Mouse (Mus musculus) small intestine, adult 2 months (tissue): Measurements from ENCODE around the gene P4htm. TPM values are rescaled to one million over a fixed set of nuclear protein-coding genes. Genes with fewer than 3 reads are reported as not detected.

Experiments
- H3K27ac ChIP-seq: fragments of 200-500 bp; 2 replicates; pipeline ENCODE4 v1.5.1; 2012; ENCODE audit warnings: low read depth, low read length, control low read depth, inconsistent platforms; ENCODE audit not compliant: insufficient read depth
- H3K27me3 ChIP-seq: fragments of 200-500 bp; 2 replicates; pipeline ENCODE4 v1.6.1; 2012; ENCODE audit warnings: mild to moderate bottlenecking, moderate library complexity, low read length, inconsistent platforms; ENCODE audit not compliant: control insufficient read depth, insufficient read depth
- H3K36me3 ChIP-seq: fragments of 200-500 bp; 2 replicates; pipeline ENCODE4 v1.6.1; 2012; ENCODE audit warnings: mild to moderate bottlenecking, low read length, control low read depth, inconsistent platforms; ENCODE audit not compliant: control insufficient read depth, insufficient read depth
- H3K4me1 ChIP-seq: fragments of 200-500 bp; 2 replicates; pipeline ENCODE4 v1.6.1; 2012; ENCODE audit warnings: low read length, inconsistent platforms, mixed read lengths; ENCODE audit not compliant: control insufficient read depth, insufficient read depth, insufficient read length
- H3K4me3 ChIP-seq: fragments of 200-500 bp; 2 replicates; pipeline ENCODE4 v1.5.1; 2012; ENCODE audit warnings: low read depth, mild to moderate bottlenecking, control low read depth, inconsistent platforms, low read length, moderate library complexity
- CTCF ChIP-seq: fragments of 200-500 bp; IDR thresholded peaks from 2 replicates; pipeline ENCODE4 v1.5.1; 2012; ENCODE audit warnings: low read depth, mild to moderate bottlenecking, control low read depth, inconsistent platforms, low read length, moderate library complexity, mixed read lengths; ENCODE audit not compliant: insufficient replicate concordance, insufficient read length; ENCODE audit errors: extremely low read depth
- POLR2A ChIP-seq: fragments of 200-500 bp; IDR thresholded peaks from 2 replicates; pipeline ENCODE4 v1.6.1; 2012; ENCODE audit warnings: low read depth, mild to moderate bottlenecking, control low read depth, inconsistent platforms, low read length, moderate library complexity
- WGBS: fragments of 180-500 bp; shearing (Covaris S2); methylation state at CpG from one replicate; pipeline ENCODE4 v1.1.7; 2018; 5-methylcytosine and 5-hydroxymethylcytosine counted together
- polyA plus RNA-seq: library from polyadenylated mRNA; depleted of rRNA; stranded (reverse); fragments of >200 nt; gene quantifications from 2 replicates; pipeline ENCODE4 v1.2.3, GENCODE M21; 2012

Gene P4htm
- polyA plus RNA-seq, 1 experiment, result 4.8 TPM

DNA sequence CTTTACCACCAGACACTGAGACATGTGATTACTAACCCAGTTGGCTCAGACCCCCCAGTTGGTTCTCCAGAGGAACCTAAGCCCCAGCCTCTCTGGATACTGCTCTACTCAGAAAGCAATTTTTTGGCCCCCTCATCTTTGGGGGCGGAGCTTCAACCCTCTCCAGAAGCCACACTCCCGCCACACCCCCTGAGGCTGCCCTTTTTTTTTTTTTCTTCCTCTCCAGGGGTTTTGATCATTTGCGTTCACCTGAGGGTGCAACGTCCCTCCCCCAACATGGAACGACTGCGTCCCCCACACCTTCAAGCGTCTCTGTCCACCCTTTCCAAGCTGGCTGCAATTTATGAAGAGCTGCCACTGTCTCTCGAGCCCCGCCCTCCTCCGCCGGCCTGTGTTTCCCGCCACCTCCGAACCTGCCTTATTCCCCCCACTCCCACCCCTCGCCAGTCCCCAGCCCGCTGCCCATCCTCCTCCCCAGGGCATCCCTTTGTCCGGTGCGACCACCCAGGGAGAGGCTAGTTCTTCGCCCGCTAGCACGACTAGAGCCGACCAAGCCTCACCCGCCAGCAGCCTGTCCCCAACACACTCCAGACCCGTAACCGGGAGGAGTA, 19.4 kb downstream of the P4htm start:
- 2% methylated on average over 24 of the region's 24 CpGs for WGBS
- Histone ChIP-seq H3K4me3 (peak overlapping the region; percentile 90), H3K36me3 (0 out of 2 replicates have a peak, but pooled peaks cover 2% of the 10 kb centered on the region), H3K4me1 (peaks cover 5% of the 10 kb centered on the region), H3K27me3 (no peaks in the 10 kb centered on the region), H3K27ac (0 out of 2 replicates have a peak overlapping the region, but pooled peaks have one; percentile 40)
- TF ChIP-seq CTCF (no peak), POLR2A (no peak)

DNA sequence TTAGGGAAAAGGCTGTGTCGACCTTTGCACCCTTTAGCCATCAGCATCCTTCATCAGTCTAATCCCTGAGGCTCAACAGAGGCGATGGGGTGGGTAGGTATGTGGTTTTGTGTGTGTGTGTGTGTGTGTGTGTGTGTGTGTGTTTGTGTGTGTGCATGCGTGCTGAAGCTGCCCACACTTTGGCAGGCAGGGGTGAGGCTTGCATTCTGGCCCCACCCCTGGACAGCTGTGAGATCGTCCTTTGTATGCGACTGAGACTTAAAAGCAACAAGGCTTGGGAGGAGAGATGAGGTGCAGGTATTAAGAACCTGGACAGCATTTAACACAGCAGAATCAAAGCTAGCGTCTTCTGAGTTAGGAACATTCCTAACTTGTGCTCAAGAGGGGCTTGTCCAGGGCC, 20.4 kb downstream of the P4htm start:
- H3K4me3 ChIP-seq, result no peak overlapping the region
- peaks cover 11% of the 10 kb centered on the region; the same call in 1 of the 2 replicates for H3K36me3 ChIP-seq
- H3K27me3 ChIP-seq, result no peaks in the 10 kb centered on the region
- peaks cover 5% of the 10 kb centered on the region for H3K4me1 ChIP-seq
- H3K27ac ChIP-seq, result no peak overlapping the region
- TF ChIP-seq CTCF, result no peak
- no peak for TF ChIP-seq POLR2A
- 50% methylated on average over 6 of the region's 6 CpGs for WGBS

DNA sequence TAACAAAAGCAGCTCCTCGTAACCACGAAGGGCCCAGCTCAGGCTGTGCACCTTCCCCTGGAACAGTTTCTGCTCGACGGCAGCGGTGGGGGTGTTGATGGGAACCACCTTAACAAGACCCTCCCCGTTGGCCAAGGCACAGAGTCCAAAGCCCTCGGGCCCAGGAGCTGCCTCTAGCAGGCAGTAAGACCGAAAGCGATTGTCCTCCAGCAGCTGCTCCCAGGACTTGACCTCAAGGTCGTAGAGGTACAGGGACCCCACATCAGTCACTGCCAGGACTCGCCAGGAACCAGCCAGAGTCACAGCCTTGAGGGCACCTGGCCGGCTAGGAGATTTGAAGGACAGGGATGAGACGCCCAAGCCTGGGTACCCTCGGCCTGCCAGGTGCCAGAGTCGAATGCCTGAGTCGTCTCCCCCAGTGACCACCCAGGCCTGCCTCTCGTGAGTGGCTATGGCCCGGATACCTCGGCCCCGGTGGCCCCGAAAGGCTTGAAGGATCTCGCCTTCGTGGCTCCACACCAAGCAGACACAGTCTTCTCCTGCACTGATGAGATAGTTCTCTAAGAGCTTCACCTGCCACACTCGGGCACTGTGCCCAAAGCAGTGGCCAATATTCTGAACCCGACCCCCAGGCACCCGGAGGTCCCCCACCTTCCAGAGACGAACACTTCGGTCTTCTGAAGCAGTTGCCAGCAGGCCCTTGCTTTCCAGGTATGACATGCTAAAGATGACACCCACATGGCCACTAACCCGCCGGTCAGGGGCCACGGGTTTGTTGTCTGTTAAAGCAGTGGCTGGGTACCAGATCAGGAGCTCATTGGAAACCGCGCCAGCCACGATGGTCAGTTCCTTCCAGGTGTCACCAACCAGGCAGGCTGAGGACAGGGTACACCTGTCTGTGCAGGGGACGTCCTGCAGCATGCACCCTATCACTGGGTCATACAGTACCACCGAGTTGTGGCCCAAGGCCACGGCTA, 21.9 kb downstream of the P4htm start:
- H3K27ac ChIP-seq, result no peak overlapping the region
- H3K36me3 ChIP-seq, result peaks cover 18% of the 10 kb centered on the region
- no peak overlapping the region for H3K4me3 ChIP-seq
- TF ChIP-seq CTCF, result no peak
- no peak for TF ChIP-seq POLR2A
- H3K4me1 ChIP-seq, result peaks cover 5% of the 10 kb centered on the region
- no peaks in the 10 kb centered on the region for H3K27me3 ChIP-seq
- WGBS, result 88% methylated on average over 37 of the region's 37 CpGs

DNA sequence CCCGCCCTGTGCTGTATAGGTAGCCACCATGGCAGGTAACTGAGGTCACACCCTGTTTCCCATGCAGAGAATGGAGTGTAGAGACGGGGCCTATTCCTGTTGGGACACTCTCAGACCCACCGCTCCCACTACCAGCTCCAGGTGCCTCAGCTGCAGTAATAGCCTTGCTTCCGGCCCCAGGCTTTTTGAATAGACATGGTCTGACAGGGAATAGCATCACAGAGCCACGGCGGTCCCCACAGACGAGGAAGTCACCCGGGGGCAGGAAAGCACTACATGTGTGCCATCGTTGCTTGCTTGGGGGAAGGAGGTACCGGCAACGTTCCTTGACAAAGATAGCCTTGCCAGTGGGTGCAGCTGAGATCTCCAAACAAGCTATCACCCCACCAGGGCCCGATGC, 22.5 kb downstream of the P4htm start:
- H3K4me1 ChIP-seq, result peaks cover 9% of the 10 kb centered on the region
- no peaks in the 10 kb centered on the region for H3K27me3 ChIP-seq
- WGBS, result 88% methylated on average over 12 of the region's 12 CpGs
- no peak for TF ChIP-seq POLR2A
- no peak for TF ChIP-seq CTCF
- H3K27ac ChIP-seq, result no peak overlapping the region
- no peak overlapping the region for H3K4me3 ChIP-seq
- peaks cover 18% of the 10 kb centered on the region for H3K36me3 ChIP-seq

DNA sequence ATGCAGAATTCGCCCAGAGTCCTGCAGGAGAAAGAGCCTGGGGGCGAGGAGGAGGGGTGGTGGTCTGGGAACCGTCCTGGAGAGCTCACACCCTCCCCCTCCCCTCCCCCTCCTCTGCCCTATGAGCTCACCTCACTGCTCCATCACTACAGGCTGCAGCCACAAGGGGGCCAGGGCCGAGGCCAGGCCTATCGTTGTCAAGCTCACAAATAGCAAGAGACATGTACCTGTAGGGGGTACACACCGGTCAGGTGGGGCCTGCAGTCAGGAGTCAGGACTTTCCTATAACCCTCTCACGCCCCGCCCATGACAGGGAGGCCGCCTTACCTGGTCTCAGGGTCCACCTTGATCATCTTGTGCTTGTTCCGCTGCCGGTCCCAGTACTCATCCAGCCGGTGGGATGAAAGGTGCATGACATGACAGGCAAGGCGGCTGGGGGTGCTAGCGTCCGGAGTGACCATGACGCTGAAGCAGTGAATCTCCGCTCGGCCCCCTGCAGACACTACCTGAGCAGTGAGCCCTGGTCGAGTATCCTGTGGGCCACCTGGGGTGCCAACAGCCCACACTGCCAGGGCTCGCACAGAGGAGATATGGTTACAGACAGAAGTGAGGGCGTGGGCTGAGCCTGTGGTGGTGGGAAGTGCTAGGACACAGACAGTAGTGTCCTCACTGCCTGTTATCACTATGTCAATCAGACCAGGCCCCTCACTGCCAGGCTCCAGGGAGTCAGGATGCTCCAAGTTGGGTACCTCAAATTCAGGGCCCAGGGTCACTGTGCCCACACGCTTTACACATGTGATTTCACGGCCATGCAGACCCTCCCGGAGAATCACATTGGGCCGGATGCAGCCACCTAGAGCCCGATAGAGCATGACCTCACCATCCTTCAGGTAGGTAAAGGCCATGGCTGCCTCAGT, 23.4 kb downstream of the P4htm start:
- Histone ChIP-seq H3K27ac (no peak overlapping the region), H3K4me1 (peaks cover 7% of the 10 kb centered on the region), H3K36me3 (peaks cover 18% of the 10 kb centered on the region), H3K4me3 (no peak overlapping the region), H3K27me3 (no peaks in the 10 kb centered on the region)
- TF ChIP-seq CTCF (peak; percentile 54; the same call in 1 of the 2 replicates), POLR2A (no peak)
- 70% methylated on average over 26 of the region's 26 CpGs for WGBS

DNA sequence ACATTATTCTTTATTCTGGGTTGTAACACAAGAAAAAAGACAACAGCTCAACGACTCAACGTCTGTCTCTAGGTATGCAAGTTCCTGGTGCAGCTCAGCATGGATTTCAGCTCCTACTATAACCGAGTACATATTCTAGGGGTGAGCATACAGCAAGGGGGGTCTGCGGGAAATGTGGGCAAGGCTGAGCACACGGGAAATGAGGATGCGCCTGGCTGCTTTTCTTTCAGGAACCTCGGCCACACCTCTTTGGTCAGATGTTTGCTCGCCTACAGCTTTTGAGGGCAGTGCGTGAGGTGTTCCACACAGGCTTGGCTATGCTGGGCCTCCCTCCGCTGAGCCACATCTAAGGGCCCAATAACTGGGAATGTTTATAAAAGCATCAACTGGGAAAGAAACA, 25.1 kb downstream of the P4htm start:
- 83% methylated on average over 10 of the region's 10 CpGs for WGBS
- H3K4me3 ChIP-seq, result no peak overlapping the region
- no peaks in the 10 kb centered on the region for H3K27me3 ChIP-seq
- H3K4me1 ChIP-seq, result peaks cover 10% of the 10 kb centered on the region
- H3K36me3 ChIP-seq, result peaks cover 18% of the 10 kb centered on the region
- no peak overlapping the region for H3K27ac ChIP-seq
- TF ChIP-seq CTCF (no peak), POLR2A (no peak)
